Mouse (Mus musculus): ENCODE measurements around the gene Trub1.

- TF ChIP-seq POLR2AphosphoS2 (IDR thresholded peaks at IDR 0.05; ENCODE audit: insufficient read length, low read depth) = no peak
- TF ChIP-seq MAX (IDR thresholded peaks at IDR 0.05; ENCODE audit: low read depth) = no peak
- no peak for TF ChIP-seq MYOG (IDR thresholded peaks at IDR 0.05; ENCODE audit: control insufficient read depth in 1 of 3, insufficient read depth in 1 of 3, insufficient read length in 2 of 3, low read depth in 2 of 3)
Measured at GRCm38 (mm10) chr19:57465742-57466141, 13.0 kb downstream of the Trub1 start.
